Mouse (Mus musculus): ENCODE results near the gene Fbxo11. TPM values are rescaled to one million over a fixed set of nuclear protein-coding genes. Genes with fewer than 3 reads are reported as not detected.

The Fbxo11 gene
- polyA plus RNA-seq (2015; fragmentation: Nextera tagmentation; extraction: Ambion mirVana) = 11.9 and 16.8 TPM in 2 replicates

DNA sequence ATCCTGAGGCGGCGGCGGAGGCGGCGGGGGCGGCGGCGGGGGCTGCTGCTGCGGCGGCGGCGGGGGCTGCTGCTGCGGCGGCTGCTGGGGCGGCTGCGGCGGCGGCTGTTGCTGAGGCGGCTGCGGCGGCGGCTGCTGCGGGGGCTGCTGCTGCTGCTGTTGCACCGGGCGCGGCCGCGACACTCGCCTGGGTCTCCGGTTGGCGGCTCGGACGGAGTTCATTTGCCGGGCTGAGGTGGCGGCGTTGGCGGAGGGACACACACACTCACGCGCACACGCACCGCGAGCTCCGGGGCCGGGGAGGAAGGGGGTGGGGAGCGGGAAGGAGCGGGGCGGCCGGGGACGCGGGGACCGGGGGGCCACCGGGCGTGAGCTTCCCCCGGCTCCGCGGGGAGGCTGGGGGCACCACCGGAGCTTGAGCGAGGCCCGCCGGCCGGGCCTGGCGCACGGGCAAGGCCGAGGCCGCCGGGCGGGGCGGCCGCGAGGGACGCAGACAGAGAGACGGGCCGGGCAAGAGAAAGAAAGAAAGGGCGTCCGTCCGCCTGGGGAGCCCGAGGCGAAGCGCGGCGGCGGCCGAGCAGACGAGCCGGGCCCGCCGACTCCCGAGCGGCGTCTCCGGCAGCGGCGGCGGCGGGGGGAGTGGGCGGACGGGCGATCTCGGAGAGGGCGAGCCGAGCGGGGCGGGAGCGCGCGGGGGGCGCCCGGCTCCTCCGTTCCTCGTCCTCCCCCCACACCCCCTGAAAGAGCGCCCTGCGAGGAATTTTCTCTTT is at the start of gene Fbxo11:
Gene Fbxo11 (minus strand): TSS at position 261 of the 770 bp plus-strand sequence.
- DNase-seq (ENCODE audit: low spot score) = peak; percentile 41

DNA sequence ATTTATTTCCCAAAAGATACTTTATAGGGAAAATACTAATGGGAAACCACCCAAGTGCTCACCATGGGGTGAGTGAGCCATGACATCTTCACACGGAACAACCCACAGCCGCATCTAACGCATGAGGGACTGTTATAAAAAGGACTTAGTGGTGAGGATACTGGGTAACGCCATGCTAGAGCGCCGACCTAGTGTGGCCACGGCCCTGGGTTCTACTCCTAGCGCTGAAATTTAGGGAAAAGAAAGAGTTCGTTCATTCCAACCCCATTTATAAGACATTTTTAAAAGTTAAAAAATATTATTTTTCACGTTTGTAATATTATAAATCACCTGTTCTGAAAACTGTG is 48.8 kb upstream of the Fbxo11 start:
- no peak for DNase-seq (ENCODE audit: low spot score)

DNA sequence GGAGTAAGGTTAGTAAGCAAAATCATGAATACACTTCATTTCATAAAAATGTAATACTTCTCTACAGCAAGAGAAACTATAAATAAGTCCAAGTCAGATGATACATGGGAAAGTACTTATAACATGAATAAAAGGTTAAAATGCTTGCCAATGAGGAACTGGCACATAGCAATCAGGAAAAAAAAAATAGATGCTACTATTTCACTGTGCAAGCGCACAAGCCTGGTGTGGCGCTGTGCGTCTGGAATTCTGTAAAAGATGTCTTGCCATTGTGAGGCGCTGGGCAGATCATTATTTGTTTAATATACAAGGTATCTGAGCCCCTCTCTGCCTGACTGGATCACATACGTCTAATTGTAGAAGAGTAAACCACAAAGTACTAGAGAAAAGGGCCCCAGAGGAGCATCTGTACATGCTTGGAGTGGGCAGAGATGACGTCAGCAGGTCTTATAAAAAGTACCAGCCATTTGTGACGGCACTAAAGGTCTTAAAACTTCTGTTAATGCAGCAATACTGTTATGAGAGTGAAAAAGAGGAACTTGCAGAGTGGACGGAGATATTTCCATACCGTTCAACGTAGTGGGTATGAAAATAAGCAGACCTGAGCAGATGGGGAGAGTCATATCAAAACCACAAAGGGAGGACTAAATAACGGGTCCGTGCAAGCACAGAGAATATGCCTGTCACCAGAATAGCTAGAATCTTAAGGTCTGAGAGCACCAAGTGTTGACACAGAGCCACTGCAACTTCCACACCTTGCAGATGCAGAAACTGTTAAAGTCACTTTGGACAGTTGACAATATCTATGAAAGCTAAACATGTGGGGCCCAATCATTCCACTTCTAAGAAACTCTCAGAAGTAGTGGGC is 48.2 kb upstream of the Fbxo11 start:
- DNase-seq (ENCODE audit: low spot score) = peak; percentile 27

DNA sequence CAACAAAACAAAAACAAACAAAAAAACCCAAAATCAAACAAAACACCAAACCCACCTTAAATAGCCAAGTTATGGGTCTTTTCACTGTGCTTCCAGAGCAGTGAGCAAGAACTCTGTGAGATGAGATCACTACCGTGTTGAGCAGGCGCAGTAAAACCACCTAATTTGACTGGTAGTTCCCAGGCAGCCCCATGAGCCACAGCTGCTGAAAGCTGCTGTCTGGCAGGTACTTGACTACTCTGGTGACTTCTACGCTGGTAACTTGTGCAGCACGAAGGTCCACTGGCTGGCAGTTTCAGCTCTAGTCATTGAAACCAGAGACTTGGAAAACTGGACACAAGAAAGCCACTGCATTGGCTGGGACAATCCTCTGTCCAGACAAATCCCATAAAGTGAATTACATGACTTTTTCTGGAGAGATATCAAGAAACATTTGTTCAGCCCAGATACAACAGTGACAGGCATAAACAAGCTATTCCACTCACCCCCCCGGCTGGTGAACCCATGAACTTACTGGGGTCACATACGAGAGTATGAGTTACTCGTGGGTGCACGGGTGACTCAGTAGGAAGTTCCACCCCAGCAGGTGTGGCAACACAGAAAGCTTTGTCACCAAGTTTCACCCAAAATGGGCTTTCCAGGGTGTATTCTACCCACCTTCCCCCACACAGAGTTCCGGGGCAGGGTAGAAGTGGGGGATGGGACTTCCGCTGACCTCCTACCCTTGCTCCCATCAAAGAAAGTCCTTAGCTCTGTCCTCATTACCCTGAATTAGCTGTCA is 47.0 kb upstream of the Fbxo11 start:
- peak; percentile 60 for DNase-seq (ENCODE audit: low spot score)

DNA sequence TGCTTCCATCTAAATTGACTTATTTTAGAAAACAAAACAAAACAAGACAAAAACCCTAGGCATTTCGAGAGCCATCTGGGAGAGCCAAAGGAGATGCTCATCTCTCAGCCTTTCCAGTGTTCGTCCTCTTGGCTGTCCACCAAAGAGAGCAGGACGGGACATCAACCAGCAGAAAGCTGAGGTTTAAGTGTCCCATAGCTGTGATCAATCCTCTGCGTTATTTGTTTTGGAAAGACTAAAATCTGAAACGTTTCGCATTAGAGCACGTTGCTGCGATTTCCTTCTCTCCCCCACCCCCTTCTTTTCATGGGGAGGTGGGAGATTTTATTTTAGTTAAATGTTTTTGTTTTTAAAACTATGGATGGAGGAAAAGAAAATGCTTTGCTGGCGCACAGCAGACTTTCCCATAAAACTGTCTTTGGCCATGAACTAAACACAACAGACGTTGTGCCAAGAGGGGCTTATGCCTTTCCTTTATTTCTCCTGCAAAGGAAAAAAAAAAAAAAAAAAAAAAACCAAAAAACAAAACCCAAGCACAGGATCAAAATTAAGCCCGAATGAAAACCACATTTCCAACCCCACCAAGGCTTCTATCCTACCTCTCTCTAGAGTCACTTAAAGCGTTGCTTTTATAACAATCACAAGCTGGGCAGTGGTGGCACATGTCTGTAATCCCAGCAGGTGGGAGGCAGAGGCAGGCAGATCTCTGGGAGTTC is 46.1 kb upstream of the Fbxo11 start:
- DNase-seq (ENCODE audit: low spot score) = no peak

DNA sequence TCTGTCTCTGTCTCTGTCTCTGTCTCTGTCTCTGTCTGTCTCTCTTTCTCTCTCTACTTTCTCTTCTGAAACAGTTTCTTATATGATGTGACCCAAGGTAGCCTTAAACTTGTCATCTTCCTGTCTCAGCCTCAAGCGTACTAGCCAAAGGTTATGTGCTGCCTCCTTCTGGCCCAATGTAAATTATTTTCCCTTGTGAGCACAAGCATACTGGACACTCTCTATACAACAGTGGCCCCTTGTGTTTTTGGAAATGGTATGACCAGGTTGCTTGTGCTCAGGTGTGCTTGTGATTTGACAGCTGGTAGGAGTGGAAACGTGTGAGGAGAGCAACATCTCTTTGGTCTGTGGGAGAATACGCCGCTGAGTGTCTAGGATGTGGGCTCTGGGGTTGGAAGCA is 42.6 kb upstream of the Fbxo11 start:
- peak; percentile 40 for DNase-seq (ENCODE audit: low spot score)

DNA sequence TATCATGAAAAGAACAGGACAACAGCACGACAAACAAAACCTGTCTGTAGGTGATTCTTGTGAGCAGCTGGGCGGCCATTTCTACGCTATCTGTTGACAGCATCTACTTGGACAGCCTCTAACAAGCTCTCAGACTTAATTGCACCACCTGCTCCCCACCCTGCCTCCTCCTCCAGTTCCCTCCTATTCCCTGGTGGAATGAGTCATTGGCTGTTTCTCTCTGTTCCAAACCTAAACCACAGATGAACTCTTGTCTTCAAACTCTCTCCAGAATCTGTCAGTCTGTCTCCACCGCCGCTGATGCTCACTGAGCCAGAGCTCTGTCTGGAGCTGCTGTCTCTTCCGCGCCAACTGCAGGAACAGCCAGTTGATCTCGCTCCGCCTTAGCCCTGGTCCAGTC is 41.3 kb upstream of the Fbxo11 start:
- no peak for DNase-seq (ENCODE audit: low spot score)

DNA sequence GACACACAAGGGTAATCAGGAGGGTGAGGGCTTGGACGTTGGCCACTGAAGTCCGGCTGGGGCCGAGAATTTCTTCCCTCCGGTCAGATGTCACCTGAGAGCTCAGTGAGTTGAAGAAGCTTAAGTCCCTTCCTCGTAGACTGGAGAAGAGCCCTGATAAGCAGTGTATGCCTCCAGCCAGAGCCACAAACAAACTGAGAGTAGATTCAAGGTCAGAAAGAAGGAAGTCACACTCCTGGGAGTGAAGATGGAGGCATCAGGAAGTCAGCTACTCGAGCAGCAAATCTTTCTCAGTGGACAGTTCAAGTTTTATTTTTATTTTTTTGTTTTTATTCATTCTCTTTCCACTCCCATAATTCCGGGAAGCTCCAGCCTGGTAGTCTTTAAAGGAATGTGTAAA is 37.5 kb upstream of the Fbxo11 start:
- DNase-seq (ENCODE audit: low spot score) = no peak

DNA sequence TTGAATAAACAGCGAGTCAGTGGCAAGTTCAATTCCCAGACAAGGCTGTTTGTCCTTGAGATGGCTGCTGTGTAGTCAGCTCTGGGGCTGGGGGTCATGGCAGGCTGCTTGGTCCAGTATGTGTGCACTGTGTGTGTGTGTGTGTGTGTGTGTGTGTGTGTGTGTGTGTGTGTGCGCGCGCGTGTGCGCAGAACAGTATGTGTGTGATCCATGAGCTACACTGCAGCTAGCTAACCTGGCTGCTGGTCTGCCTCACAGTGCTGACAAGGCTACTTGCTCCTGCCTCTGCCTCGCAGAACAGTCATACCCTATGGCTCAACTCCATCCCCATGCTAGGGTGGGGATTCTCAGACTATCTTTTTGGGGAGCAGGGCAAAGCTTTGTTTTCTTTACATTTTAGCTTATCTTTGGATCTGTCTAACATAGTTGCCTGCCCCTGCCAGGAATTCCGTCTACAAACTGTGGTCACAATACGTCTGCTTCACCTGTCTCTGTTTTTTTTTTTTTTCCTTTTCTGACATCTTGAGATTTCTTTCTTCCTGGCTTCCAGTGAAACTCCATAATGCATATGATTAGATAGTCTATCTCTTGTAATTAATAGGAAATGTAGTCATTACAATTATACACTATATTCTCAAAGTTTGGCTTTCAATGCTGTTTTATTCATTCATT is 33.2 kb upstream of the Fbxo11 start:
- no peak for DNase-seq (ENCODE audit: low spot score)

DNA sequence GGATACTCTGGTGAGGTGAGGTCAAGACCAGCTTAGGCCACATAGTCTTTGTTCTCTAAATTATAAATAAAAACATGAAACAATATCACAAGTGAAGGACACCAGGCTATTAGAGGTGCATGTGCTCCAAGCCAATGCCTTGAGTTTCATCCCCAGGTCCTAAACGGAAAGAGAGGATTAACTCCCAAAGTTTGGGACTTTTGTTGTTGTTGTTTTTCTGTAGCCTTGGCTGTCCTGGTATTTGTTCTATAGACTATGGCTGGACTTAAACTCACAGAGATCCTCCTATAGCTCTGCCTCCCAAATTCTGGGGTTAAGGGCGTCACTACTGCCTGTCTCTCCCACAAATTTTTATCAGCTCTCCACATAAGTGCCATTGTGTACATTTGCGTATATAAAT is 32.5 kb upstream of the Fbxo11 start:
- no peak for DNase-seq (ENCODE audit: low spot score)

DNA sequence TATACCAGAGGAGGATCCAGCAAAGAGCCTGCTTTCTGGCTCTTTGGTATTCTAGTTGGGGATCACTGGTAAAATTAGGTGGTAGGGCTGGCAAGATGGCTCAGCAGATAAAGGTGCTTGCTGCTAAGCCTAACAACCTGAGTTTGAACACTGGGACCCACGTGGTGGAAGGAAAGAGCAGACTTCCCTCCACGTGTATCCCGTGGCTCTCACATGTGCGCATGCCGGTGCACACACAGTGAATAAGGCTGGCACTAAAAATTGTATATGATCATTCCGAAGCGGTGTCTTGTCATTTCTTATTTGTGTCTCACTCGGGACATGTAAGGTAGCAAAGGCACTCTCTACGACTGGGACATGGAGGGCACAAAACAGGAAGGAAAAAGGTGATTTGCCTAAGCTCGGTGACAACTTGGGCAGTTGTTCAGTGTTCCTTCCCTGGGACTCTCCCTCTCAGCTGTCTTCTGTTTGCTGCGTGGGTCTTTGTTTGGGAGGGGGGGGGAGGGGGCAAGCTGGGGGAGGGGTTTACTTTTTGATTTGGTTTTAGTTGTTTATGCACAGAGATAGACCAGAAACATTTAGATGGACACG is 31.8 kb upstream of the Fbxo11 start:
- DNase-seq (ENCODE audit: low spot score) = no peak

DNA sequence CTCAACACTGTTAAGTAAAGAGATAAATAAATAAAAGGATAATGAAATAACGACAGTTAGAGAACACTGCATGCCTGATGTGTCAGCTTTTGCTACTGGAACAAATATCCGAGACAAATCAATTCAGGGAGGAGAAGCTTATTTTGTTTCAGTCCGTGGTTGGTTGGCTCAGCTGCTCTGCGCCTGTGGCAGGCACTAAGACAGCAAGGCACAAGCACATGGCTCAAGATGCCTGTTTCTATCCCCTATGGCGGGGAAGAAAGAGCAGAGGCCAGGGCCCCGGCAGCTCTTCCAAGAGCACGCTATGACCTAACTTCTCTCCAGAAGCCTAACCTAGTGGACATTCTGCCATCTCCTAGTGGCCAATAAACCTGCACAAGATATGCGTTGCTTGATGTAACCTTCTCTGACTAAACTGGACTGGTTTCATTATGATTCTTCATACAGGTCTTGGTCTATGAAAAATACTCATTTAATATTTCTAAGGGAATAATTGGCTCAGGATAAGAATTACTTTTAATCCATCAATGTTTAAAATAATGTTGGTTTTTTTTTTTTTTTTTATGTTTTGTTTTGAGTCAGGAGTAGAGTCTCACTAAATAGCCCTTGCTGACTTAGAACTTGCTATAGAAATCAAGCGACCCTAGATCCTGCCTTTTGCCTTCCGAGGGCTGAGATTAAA is 30.6 kb upstream of the Fbxo11 start:
- DNase-seq (ENCODE audit: low spot score) = no peak

DNA sequence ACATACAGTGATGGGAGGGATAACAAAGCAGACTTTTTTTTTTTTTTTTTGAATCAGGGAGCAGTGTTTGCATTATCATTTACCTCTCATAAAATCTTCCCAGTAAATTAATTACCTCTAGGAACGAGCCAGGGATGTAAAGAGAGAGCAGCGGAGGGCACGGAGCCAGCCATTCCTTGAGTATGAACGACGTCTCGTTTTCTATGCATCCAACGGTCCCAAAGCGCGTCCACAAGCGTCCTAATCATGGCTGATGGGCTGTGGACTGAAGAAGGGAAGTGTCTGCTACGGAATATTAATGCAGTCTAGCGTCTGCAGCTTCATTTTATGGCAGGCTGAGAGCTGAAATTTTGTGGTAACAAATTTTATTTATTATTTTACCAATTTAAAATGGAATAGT is 29.2 kb upstream of the Fbxo11 start:
- DNase-seq (ENCODE audit: low spot score) = no peak

DNA sequence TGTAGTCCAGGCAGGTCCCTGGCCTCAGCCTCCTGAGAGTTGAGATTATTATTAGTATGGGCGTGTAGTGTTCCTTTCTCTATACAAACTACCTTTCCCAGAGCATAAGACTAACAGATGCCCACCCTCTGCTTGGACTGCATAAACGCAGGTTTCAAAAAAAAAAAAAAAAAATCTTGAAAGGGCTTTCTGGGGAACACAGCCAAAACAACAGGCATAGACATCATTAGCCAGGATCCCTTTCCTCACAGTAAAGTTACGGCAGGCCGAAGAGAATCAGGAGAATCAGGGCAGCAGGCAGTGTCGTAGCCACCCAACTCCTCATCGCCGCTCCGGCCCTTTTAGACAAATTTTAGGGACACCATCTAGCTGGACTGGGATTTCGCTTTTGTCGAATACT is 28.7 kb upstream of the Fbxo11 start:
- DNase-seq (ENCODE audit: low spot score) = no peak

DNA sequence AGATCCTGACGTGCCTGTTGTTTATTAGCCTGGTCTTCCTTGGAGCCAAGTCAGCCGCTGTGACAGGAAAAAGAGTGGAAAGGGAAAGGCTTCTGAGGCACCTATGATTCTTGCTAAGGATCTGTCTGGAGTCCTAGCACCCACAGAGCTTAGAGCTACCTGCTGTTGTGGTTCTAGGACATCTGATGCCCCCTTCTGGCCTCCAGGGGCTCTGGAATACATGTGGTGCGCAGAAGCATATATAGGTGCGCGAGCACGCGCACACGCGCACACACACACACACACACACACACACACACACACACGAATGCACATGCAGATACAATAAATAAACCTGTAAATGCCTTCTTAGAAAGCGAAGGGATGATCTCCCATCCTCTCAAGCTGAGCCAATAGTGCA is 20.9 kb upstream of the Fbxo11 start:
- no peak for DNase-seq (ENCODE audit: low spot score)

DNA sequence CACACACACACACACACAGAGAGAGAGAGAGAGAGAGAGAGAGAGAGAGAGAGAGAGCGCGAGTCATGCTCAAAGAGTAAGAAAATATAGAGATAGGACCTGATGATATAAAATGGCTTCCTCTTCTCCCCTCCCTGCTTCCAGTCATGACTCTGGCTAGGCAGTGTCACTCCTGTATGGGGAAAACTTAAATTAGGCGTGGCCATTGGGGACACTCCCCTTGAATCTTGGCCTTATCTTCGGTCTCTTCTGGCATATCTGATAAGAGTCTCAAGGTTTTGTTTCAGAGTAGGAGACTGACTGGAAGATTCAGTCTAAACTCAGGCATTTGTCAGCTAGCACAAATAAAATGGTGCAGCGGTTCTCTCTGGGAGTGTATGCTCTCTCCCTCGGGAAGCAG is 16.4 kb upstream of the Fbxo11 start:
- DNase-seq (ENCODE audit: low spot score) = no peak

DNA sequence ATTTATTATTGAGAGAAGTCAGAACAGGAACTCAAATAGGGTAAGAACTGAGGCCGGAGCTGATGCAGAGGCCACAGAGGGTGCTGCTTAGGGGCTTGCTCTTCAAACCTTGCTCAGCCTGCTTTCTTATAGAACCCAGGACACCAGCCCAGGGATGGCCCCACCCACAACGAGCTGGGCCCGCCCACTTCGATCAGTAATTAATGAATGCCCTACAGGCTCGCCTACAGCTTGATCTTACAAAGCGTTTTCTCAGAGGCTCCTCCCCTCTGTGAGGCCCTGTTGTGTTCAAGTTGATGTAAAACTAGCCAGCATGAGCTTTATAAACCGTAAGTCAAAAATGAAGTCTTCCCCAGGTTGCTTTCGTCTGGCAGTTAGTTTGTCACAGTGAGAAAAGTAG is 14.7 kb upstream of the Fbxo11 start:
- DNase-seq (ENCODE audit: low spot score) = no peak

DNA sequence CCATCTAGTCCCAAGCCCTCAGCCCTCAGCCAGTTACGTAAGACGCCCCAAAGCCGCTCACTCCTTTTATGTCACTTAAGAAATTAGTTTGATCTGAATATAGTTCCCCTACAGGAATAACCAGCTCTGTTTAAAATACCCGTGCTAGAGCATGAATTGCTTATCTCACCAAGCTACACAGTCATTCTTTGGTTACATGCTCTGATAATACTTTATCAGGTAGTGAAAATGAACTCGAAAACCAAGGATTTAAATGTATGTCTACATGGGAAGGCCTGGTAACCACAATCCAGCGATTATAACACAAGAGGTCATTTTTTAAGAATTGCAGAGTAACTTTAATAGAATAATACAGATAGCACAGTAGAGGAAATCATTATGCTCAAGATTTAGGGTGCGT is 7.0 kb upstream of the Fbxo11 start:
- DNase-seq (ENCODE audit: low spot score) = no peak

DNA sequence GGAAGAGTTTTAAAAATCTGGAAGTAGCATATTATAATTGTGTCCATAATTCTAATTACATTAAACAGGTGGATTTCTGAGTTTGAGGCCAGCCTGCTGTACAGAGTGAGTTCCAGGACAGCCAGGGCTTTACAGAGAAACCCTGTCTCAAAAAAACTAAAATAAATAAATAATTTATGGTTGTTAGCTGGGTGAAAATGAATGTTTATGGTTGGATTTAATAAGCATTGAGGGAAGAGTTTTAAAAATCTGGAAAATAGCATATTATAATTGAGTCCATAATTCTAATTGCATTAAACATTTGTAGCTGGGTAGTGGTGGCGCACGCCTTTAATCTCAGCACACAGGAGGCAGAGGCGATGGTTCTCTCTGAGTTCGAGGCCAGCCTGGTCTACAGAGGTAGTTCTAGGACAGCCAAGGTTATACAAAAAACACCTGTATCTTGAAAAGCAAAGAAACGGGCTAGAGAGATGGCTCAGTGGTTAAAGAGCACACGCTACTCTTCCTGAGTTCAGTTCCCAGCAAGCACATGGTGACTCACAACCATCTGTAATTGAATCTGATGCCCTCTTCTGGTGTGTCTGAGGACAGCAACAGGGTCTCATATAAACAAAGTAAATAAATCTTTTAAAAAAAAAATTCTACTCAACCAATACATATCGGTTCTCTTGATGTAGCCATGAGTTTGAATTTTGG is 3.1 kb upstream of the Fbxo11 start:
- DNase-seq (ENCODE audit: low spot score) = no peak

Measured in thymus, postnatal 0 days (tissue).